Mouse (Mus musculus): ENCODE measurements around the gene Fndc9.

DNA sequence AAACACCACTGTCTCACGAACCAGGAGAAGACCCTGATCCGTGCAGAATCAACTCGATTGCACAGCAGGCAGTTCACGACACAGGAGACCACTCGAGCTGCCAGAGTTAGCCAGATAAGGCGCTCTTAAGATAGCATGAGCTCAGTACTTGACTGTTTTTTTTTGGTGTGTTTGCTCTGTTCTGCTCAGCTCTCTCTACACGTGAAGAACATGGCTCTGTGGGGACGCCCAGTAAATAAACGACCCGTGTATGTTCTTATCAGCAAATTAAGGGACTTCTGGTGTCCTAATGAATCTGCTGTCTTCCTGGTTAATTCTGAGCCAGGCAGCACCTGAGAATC lies 32.8 kb upstream of the Fndc9 start:
- TF ChIP-seq CTCF (IDR thresholded peaks at IDR 0.05; ENCODE audit: extremely low read depth, insufficient read length, insufficient replicate concordance, low read depth, low read length) (no peak), POLR2A (IDR thresholded peaks at IDR 0.05; ENCODE audit: low read depth, low read length) (no peak)

Measured in small intestine, adult 2 months (tissue).